Mouse (Mus musculus) thymus, postnatal 14 days (tissue): Measurements from ENCODE around the gene Padi6.

ENCODE experiments used
- DNase-seq: peaks from one replicate; pipeline ENCODE4 v3.0.0; 2021

The Padi6 gene

DNA sequence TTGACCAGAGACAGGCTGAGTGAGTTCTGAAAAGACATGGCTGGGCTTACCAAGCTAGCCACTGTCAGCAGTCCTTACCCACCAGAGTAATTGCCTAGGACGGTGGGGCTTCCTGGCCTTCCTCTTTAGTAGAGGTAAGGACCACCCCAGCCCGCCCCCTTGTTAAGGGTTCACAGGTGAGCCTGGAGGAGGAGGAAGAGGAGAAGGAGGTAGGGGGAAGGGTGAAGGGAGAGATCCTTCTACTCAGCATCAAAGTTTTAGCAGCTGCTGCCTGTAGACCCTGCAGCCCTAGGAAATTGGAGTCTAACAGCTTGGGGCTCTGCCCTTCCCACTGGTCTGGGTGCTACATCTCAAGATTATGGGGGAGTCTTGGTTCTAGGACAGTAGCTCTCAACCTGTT is at the start of gene Padi6:
Gene Padi6 (minus strand): TSS at position 101 of the 400 bp plus-strand sequence.
- DNase-seq, result no peak

- DNase-seq, result no peak
Measured at GRCm38 (mm10) chr4:140791071-140791470, 48.6 kb upstream of the Padi6 start.

DNA sequence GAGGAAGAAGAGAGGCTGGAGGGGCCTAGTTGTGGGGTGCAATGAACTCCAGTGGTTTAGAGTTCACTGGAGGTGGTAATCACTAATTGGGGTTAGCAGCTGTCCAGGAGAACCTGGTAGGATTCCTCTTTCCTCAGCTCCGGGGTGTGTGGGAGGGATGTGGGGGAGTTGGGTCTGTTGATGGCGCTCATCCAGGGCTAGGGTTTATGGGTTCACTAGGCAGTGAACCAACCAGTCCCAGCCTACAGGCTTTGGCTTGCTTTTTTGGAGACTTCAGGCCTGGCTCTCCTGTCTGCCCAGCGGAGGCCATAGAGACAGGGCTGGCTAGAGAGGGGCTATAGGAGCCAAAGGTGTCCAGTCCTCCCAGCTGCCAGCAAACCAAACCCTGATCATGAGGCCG is 47.5 kb upstream of the Padi6 start:
- DNase-seq, result no peak

DNA sequence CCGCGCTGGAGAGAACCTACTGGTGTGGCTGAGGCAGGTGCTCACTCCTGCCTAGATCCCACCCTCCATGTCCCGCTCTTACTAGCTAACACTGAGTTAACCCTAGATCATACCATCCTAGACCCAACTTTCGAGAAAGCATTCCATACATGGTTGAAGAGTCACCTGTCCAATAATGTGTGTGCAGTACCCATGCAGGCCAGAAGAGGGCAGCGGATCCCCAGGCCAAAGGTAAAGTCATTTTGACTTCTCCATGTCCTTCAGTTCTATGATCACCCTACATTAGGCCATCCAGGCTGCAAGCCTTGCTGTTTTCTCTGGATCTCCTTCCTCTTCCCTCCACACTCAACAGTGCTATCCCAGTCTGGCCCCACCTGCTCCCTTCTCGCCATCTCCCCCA is 46.5 kb upstream of the Padi6 start:
- DNase-seq, result peak; percentile 84

DNA sequence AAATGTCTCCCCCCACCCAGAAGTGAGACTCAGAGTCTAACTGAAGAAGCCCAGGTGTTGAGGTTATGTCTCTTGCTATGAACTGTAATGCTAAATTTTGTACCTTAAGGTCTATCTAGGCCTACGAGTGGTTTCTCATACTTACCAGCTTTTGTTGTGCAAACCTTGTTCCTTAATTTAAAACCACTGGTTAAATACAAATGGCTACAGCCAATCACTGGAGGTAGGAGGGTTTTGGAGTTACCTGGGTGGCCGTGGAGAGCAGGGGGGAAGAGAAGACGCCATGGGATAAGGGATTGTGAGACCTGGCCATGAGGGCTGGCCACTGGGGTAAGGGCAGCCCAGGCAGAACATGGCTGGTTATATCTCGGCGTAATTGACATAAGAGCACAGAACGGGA is 45.8 kb upstream of the Padi6 start:
- DNase-seq, result no peak

- no peak for DNase-seq
Measured at GRCm38 (mm10) chr4:140787414-140787813, 45.0 kb upstream of the Padi6 start.

DNA sequence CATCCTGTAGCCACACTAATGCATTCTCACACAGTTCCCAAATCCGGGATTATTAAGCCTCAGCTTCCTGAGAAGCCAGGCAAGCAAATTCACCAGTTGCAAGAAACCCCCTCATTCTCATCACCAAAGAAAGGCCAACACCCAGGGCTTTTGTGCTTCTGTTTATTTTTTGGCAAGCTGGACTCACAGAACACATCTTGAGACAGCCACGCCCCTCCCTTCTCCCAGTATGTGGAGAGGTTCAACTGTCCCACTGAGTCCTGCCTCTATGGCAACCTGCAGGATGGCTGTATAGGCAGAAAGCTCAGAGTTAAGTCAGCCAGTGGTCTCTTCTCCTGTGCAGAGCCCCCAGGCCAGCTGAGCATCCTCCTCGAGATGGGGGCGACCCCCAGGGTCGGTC is 42.8 kb upstream of the Padi6 start:
- no peak for DNase-seq

GRCm38 (mm10) chr4:140784292-140784945 is 42.0 kb upstream of the Padi6 start:
- DNase-seq, result no peak

- DNase-seq, result peak; percentile 51
Measured at GRCm38 (mm10) chr4:140782821-140783220, 40.4 kb upstream of the Padi6 start.

- no peak for DNase-seq
Measured at GRCm38 (mm10) chr4:140780507-140780906, 38.1 kb upstream of the Padi6 start.

DNA sequence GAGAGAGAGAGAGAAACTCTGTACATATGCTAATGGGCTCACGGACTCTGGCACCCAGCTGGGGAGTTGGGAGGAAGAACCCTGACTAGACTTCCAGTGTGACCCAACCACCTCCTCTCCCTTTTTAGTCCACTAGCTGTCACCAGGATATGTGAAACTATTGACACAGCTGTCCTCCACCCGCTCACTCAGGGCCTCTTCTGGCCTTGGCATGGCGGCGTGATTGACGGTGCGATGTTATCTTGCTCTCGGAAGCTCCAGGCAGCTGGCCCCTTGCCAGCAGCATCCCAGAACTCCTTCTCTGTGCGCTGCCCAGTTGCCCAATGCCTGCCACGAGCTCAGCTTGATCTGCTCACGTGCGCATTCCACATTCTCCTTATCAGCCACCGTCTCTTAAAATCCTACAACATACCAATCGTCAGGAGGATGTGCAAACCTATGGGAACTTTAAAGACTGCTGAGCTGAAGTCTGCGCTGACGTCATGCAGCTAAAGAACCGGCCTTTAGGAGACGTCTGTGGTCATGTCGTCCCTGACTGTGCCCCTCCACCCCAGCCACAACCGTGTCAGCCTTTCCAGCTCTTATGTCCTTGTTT is 37.5 kb upstream of the Padi6 start:
- DNase-seq, result no peak

- DNase-seq, result no peak
Measured at GRCm38 (mm10) chr4:140776623-140777022, 34.2 kb upstream of the Padi6 start.

GRCm38 (mm10) chr4:140775876-140776275 is 33.4 kb upstream of the Padi6 start:
- DNase-seq, result peak; percentile 80

DNA sequence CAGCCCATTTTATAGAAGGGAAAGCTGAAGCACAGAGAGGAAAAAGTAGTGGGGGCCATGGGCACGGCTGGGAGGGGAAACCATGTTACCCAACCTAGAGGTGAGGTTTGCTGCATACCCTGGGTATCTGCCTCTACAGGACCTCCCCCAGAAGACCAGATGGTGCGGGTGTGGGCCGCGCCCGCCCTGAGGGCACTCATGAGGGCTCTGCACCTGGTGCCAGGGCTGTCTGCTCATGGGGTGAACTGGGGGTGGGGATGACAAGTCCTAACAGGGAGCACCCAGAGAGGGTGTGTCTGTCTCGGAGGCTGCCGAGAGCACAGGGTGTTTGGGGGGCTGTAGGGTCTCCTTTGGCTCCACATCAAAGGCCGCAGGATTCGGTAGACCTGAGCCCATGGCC is 32.5 kb upstream of the Padi6 start:
- peak; percentile 81 for DNase-seq

DNA sequence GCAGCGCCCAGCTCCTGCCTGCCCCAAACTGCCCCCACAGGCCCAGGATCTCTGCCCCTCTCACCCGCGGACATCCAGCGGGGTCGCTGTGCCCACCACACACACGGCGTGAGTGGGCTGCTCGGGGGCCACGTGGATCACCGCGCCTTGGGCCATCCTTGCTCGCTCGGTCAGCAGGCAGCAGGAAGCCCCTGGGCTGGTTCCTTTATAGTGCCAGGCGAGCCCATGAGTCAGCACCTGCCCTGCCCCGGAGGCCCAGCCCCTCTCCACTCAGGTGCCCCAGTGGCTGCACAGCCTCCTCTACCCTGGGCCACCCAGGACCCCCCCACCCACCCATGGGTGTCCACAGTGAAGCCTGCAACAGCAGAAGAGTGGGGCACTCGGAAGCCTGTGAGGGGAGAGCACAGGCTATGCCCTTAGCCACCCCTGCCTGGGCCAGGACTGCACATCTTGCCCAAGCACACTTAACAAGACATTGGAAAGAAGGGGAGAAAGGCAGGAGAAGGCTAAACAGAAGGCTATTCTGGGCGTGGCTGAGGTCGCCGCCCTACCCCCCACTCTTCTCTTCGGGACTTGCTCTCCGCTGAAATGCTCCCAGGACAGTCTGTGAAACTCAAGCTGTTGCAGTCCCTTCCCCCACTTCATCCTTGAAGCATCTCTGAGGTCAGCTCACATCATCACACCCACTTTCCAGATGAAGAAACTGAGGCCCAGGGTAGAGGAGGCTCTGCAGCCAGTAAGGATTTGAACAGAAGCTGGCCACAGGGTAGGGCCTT is 31.8 kb upstream of the Padi6 start, which contains the start of gene Padi4:
Gene Padi4 (minus strand): TSS at position 212 of the 776 bp plus-strand sequence.
- DNase-seq, result no peak

DNA sequence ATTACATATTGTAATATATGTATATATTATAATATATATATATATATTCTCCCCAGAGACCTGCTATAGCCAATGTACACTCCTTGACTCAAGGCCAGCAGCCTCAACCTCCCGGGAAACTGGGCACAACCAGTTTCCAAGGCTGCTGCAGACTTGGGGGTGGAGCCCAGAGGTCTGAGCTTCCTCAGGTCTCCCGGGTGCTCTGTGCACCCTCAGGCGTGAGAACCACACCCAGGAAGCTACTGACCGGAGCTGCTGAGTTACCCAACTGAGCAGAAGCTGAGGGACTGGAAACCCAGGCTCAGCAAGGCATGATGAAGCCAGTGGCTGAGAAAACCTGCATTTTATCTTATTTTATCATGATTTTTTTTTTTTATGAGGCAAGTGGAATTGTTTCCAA is 28.6 kb upstream of the Padi6 start:
- no peak for DNase-seq

DNA sequence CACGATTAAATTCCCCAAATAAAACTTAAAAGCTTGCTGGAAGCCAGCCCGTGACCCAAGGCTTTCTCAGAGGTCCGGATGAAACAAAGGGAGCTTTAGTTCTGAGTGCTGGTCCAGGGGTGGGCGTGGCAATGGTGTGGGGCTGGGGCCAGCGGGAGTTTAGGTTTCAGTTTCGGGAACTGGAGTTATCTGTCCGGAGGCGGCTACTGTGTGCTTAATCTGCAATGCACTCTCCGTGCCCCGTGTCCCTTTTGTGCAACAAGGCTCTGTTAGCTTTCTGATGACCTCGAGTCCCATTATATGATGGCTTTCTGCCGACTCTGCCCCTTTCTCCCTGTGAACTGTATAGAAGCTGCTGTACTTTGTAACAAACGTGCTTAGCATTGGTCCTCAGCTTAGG is 28.0 kb upstream of the Padi6 start:
- no peak for DNase-seq

DNA sequence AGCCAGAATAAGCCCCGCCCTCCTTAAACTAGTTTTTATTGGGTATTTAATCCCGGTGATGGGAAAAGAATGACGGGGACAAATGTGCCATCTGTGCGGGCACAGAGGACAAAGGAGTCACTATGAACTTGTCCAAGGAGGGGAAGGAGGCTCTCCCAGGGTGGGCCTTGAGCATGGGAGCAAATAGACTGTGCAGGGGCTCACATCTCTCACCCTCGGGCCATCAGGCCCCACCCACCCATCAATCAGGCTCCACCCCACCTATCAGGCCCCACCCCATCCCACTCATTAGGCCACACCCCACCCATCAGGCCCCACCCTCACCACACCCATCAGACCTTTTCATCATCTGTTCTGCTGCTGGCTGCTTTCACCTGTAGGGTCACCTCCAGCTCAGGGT is 26.5 kb upstream of the Padi6 start:
- DNase-seq, result no peak

- DNase-seq, result no peak
Measured at GRCm38 (mm10) chr4:140765936-140766335, 23.5 kb upstream of the Padi6 start.

DNA sequence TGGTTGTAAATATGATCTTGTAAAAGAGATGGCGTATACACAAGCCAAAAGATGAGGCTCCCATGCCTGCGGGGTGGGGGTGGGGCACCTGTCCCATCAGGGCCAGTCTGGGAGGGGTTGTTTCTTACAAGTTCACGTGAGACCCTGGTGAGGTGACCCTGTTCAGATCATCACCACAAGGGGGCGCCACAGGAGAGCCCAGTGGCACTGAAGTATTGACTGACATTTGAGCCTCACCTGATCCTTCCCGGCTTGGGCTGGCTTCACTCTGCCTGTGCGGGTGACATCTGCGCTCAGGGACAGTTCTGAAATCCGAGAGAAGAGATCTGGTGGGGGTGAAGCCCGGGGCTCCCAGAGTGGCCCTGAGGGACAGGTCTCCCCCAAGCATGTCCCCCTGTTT is 20.7 kb upstream of the Padi6 start:
- DNase-seq, result peak; percentile 88

DNA sequence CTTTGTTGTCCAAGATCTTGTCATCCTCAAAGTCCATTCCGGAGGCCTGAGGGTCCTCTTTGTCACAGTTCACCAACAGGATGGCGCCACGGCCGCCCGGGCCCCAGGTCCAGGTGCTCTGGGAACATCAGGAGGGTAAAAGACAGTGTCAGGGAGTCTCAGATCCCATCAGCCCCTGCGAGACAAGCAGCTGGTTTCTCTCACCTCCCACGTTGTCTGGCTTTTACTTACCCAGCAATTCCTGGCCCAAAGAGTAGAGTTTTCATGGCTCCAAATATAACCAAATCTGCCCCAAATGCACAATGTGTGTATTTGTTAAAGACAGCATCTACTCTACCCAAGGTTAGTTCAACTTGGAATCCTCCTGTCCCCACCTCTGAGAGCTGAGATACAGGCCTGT is 19.2 kb upstream of the Padi6 start:
- no peak for DNase-seq

- no peak for DNase-seq
Measured at GRCm38 (mm10) chr4:140755811-140756210, 13.4 kb upstream of the Padi6 start.

DNA sequence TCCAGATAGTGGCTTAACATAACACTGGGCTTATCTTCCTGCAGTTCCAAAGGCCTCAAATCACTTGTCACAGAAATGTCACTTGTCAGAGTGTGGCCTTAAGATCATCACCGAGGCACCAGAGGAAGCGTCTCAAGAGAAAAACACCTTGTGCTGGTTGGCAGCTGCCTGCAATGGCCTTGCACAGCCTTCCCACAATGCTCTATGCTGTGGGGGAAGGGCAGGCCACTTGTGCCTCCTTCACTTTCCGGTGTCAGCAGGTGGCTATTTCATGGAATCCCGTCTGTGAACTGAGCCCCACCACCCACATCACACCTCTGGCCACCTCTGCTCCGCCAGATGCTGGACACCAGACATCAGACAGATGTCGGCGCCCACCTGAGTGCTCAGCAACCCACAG is 10.9 kb upstream of the Padi6 start:
- peak; percentile 76 for DNase-seq

DNA sequence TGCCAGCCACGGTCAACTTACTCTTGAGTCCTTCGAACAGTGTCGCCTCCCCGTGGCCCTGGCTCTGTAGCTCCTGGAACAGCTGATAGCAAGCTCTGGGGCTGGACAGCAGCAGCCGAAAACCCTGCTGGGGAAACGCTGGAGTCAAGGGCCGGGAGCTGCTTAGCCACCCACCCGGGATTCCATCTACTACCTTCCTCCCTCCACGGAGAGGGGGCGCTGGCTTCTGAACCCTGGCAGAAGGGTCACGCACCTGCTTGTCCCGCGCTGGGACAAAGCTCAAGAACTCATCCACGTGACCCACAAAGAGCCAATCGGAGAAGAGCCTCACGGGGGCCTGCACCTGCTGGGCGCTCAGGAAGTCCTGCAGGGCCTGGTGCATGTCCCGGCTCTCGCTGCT is 7.9 kb upstream of the Padi6 start:
- peak; percentile 94 for DNase-seq
